Mouse (Mus musculus): Measurements from ENCODE around the gene 1190002N15Rik. TPM values are rescaled to one million over a fixed set of nuclear protein-coding genes. Genes with fewer than 3 reads are reported as not detected.
A peak's percentile ranks its signal among the peaks of the same experiment; 100 is the strongest.

Gene 1190002N15Rik
- polyA plus RNA-seq, 1 experiment from 2014 or later = 56.2 TPM

DNA sequence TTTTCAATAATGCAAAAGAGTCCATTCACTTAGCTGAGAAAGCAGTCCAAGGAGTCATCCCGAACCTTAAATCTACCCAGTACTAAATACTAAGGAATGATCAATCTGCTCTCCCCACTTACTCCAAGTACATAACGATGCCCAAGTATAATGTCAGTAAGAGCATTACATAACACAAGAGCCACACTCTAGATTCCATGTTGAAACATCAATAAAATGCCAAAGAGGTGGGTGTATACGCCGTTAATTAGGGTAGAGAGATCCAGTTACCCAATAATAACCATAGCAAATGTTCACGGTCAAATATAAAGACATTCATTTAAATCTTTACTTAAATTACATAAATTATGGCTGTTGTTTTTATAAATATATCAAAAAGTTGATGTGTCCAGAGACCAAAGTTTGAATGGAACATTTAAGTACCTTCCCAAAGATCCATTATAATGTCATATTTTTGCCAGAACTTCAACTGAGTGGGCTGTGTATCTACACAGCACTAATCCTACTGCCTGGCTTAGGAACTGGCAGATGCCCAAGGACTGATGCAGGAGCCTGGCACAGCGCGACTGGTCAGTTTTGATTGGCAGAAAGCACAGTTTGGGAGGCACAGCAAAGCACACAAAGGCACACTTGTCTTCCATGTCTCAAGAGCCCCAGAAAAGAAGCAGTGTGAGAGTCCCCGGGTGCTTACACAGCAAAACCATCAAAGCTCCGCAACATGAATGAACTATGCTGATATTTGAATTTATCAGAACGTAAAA lies 55.5 kb downstream of the 1190002N15Rik start:
- Histone ChIP-seq H3K27ac (replicated peaks in 1 of 2; ENCODE audit: control insufficient read depth in 1 of 2, insufficient read depth in 1 of 2, low read depth in 2 of 2, low read length in 2 of 2) (peak overlapping the region in 1 of 2 experiments; percentile 26; a peak in 1 of 4 replicates), H3K9ac (ENCODE audit: low read length) (no peak overlapping the region), H3K9me3 (ENCODE audit: control insufficient read depth, low read length) (no peaks in the 10 kb centered on the region), H3K36me3 (ENCODE audit: control insufficient read depth, insufficient read depth, low read length) (no peaks in the 10 kb centered on the region), H3K27me3 (ENCODE audit: control insufficient read depth, insufficient read depth, low read length) (no peaks in the 10 kb centered on the region), H3K4me2 (ENCODE audit: low read length) (no peak overlapping the region), H3K4me3 (ENCODE audit: control insufficient read depth in 1 of 2, insufficient read depth in 1 of 2, low read depth in 1 of 2, low read length in 2 of 2) (no peak overlapping the region), H3K4me1 (ENCODE audit: control insufficient read depth in 2 of 2, insufficient read depth in 2 of 2, low read length in 2 of 2) (peaks cover 9 to 14% of the 10 kb centered on the region in 2 experiments)
- no peak for ATAC-seq (ENCODE audit: insufficient number of reproducible peaks, insufficient read depth, low FRiP score, low read depth)
- WGBS = 75% methylated on average over 10 of the region's 10 CpGs

- Histone ChIP-seq H3K4me2 (ENCODE audit: low read length) (no peak overlapping the region), H3K9ac (ENCODE audit: low read length) (no peak overlapping the region), H3K27me3 (ENCODE audit: control insufficient read depth, insufficient read depth, low read length) (no peaks in the 10 kb centered on the region), H3K27ac (replicated peaks in 1 of 2; ENCODE audit: control insufficient read depth in 1 of 2, insufficient read depth in 1 of 2, low read depth in 2 of 2, low read length in 2 of 2) (no peak overlapping the region), H3K9me3 (ENCODE audit: control insufficient read depth, low read length) (no peaks in the 10 kb centered on the region), H3K36me3 (ENCODE audit: control insufficient read depth, insufficient read depth, low read length) (no peaks in the 10 kb centered on the region), H3K4me3 (ENCODE audit: control insufficient read depth in 1 of 2, insufficient read depth in 1 of 2, low read depth in 1 of 2, low read length in 2 of 2) (no peak overlapping the region), H3K4me1 (ENCODE audit: control insufficient read depth in 2 of 2, insufficient read depth in 2 of 2, low read length in 2 of 2) (peaks cover 9 to 14% of the 10 kb centered on the region in 2 experiments)
- ATAC-seq (ENCODE audit: insufficient number of reproducible peaks, insufficient read depth, low FRiP score, low read depth) = no peak
- WGBS = 71% methylated on average over 16 of the region's 16 CpGs
Measured at GRCm38 (mm10) chr9:94481057-94481456, 56.8 kb downstream of the 1190002N15Rik start.

DNA sequence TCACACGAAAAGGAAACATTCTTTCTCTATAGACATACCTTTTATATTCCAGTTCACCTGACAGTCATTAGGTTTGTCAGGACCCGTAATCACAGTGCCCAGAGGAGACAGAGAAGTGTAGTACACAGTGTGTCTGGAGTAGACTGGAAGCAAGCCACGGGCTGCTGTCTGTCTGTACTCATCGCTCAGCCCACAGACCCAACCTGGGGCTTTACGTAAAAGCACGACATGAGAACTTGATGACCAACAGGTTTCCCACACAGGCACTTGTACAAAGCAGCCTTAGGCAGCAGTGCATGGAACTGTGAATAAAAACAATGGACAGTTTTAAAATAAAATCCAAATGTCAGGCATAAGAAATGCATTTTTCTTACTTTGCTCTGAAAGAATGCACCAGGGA lies 58.5 kb downstream of the 1190002N15Rik start:
- Histone ChIP-seq H3K4me1 (ENCODE audit: control insufficient read depth in 2 of 2, insufficient read depth in 2 of 2, low read length in 2 of 2) (peaks cover 9 to 14% of the 10 kb centered on the region in 2 experiments), H3K4me2 (ENCODE audit: low read length) (no peak overlapping the region), H3K36me3 (ENCODE audit: control insufficient read depth, insufficient read depth, low read length) (no peaks in the 10 kb centered on the region), H3K27ac (replicated peaks in 1 of 2; ENCODE audit: control insufficient read depth in 1 of 2, insufficient read depth in 1 of 2, low read depth in 2 of 2, low read length in 2 of 2) (no peak overlapping the region), H3K9me3 (ENCODE audit: control insufficient read depth, low read length) (no peaks in the 10 kb centered on the region), H3K4me3 (ENCODE audit: control insufficient read depth in 1 of 2, insufficient read depth in 1 of 2, low read depth in 1 of 2, low read length in 2 of 2) (no peak overlapping the region), H3K9ac (ENCODE audit: low read length) (no peak overlapping the region), H3K27me3 (ENCODE audit: control insufficient read depth, insufficient read depth, low read length) (no peaks in the 10 kb centered on the region)
- no peak for ATAC-seq (ENCODE audit: insufficient number of reproducible peaks, insufficient read depth, low FRiP score, low read depth)
- WGBS = 84% methylated on average over 6 of the region's 6 CpGs

DNA sequence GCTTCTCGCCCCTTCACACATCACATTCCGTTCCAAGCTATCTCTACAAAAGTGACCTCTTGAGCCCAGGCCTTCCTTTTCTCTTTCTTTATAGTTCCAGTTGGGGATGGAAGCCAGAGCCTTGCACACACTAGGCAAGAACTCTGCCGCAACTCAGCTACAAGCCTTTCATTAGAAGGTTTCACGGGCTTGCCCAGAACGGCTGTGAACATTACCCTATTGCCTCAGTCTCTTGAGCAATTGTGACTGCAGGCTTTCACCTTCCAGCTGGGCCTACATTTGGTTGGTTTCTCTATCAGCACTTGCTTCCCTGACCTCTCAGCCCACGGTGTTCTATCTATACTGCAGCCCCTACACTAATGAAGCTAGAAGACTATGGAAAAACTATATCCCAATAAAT lies 58.9 kb downstream of the 1190002N15Rik start:
- H3K9me3 ChIP-seq (ENCODE audit: control insufficient read depth, low read length) = no peaks in the 10 kb centered on the region
- no peak overlapping the region for H3K4me2 ChIP-seq (ENCODE audit: low read length)
- WGBS = 59% methylated on average over 6 of the region's 6 CpGs
- no peak overlapping the region for H3K27ac ChIP-seq (replicated peaks in 1 of 2; ENCODE audit: control insufficient read depth in 1 of 2, insufficient read depth in 1 of 2, low read depth in 2 of 2, low read length in 2 of 2)
- no peak overlapping the region for H3K9ac ChIP-seq (ENCODE audit: low read length)
- H3K27me3 ChIP-seq (ENCODE audit: control insufficient read depth, insufficient read depth, low read length) = no peaks in the 10 kb centered on the region
- H3K4me1 ChIP-seq (ENCODE audit: control insufficient read depth in 2 of 2, insufficient read depth in 2 of 2, low read length in 2 of 2) = peaks cover 9 to 14% of the 10 kb centered on the region in 2 experiments
- ATAC-seq (ENCODE audit: insufficient number of reproducible peaks, insufficient read depth, low FRiP score, low read depth) = no peak
- no peaks in the 10 kb centered on the region for H3K36me3 ChIP-seq (ENCODE audit: control insufficient read depth, insufficient read depth, low read length)
- no peak overlapping the region for H3K4me3 ChIP-seq (ENCODE audit: control insufficient read depth in 1 of 2, insufficient read depth in 1 of 2, low read depth in 1 of 2, low read length in 2 of 2)

GRCm38 (mm10) chr9:94475973-94476372 lies 61.9 kb downstream of the 1190002N15Rik start:
- no peaks in the 10 kb centered on the region for H3K27me3 ChIP-seq (ENCODE audit: control insufficient read depth, insufficient read depth, low read length)
- H3K9me3 ChIP-seq (ENCODE audit: control insufficient read depth, low read length) = no peaks in the 10 kb centered on the region
- H3K4me2 ChIP-seq (ENCODE audit: low read length) = no peak overlapping the region
- H3K9ac ChIP-seq (ENCODE audit: low read length) = no peak overlapping the region
- 97% methylated on average over 1 of the region's 1 CpGs for whole genome bisulfite sequencing
- no peak for ATAC-seq (ENCODE audit: insufficient number of reproducible peaks, insufficient read depth, low FRiP score, low read depth)
- 0 out of 4 replicates have a peak, but pooled peaks cover 0 to 2% of the 10 kb centered on the region in 2 experiments for H3K4me1 ChIP-seq (ENCODE audit: control insufficient read depth in 2 of 2, insufficient read depth in 2 of 2, low read length in 2 of 2)
- H3K36me3 ChIP-seq (ENCODE audit: control insufficient read depth, insufficient read depth, low read length) = no peaks in the 10 kb centered on the region
- no peak overlapping the region for H3K4me3 ChIP-seq (ENCODE audit: control insufficient read depth in 1 of 2, insufficient read depth in 1 of 2, low read depth in 1 of 2, low read length in 2 of 2)
- H3K27ac ChIP-seq (replicated peaks in 1 of 2; ENCODE audit: control insufficient read depth in 1 of 2, insufficient read depth in 1 of 2, low read depth in 2 of 2, low read length in 2 of 2) = no peak overlapping the region

GRCm38 (mm10) chr9:94473898-94474297 lies 64.0 kb downstream of the 1190002N15Rik start:
- WGBS = 84% methylated on average over 7 of the region's 7 CpGs
- Histone ChIP-seq H3K9ac (ENCODE audit: low read length) (no peak overlapping the region), H3K4me3 (ENCODE audit: control insufficient read depth in 1 of 2, insufficient read depth in 1 of 2, low read depth in 1 of 2, low read length in 2 of 2) (no peak overlapping the region), H3K4me1 (ENCODE audit: control insufficient read depth in 2 of 2, insufficient read depth in 2 of 2, low read length in 2 of 2) (0 out of 4 replicates have a peak, but pooled peaks cover 0 to 1% of the 10 kb centered on the region in 2 experiments), H3K4me2 (ENCODE audit: low read length) (no peak overlapping the region), H3K36me3 (ENCODE audit: control insufficient read depth, insufficient read depth, low read length) (no peaks in the 10 kb centered on the region), H3K27me3 (ENCODE audit: control insufficient read depth, insufficient read depth, low read length) (no peaks in the 10 kb centered on the region), H3K27ac (replicated peaks in 1 of 2; ENCODE audit: control insufficient read depth in 1 of 2, insufficient read depth in 1 of 2, low read depth in 2 of 2, low read length in 2 of 2) (no peak overlapping the region), H3K9me3 (ENCODE audit: control insufficient read depth, low read length) (no peaks in the 10 kb centered on the region)
- ATAC-seq (ENCODE audit: insufficient number of reproducible peaks, insufficient read depth, low FRiP score, low read depth) = no peak

GRCm38 (mm10) chr9:94472963-94473582 lies 64.8 kb downstream of the 1190002N15Rik start:
- Histone ChIP-seq H3K36me3 (ENCODE audit: control insufficient read depth, insufficient read depth, low read length) (no peaks in the 10 kb centered on the region), H3K4me1 (ENCODE audit: control insufficient read depth in 2 of 2, insufficient read depth in 2 of 2, low read length in 2 of 2) (no peaks in the 10 kb centered on the region), H3K4me3 (ENCODE audit: control insufficient read depth in 1 of 2, insufficient read depth in 1 of 2, low read depth in 1 of 2, low read length in 2 of 2) (no peak overlapping the region), H3K27me3 (ENCODE audit: control insufficient read depth, insufficient read depth, low read length) (no peaks in the 10 kb centered on the region), H3K9ac (ENCODE audit: low read length) (no peak overlapping the region), H3K27ac (replicated peaks in 1 of 2; ENCODE audit: control insufficient read depth in 1 of 2, insufficient read depth in 1 of 2, low read depth in 2 of 2, low read length in 2 of 2) (no peak overlapping the region), H3K9me3 (ENCODE audit: control insufficient read depth, low read length) (no peaks in the 10 kb centered on the region), H3K4me2 (ENCODE audit: low read length) (no peak overlapping the region)
- ATAC-seq (ENCODE audit: insufficient number of reproducible peaks, insufficient read depth, low FRiP score, low read depth) = no peak
- 71% methylated on average over 10 of the region's 10 CpGs for WGBS

Data from heart, embryonic 14.5 days (tissue).